Mouse (Mus musculus): ENCODE measurements around the gene Cfd. TPM values are rescaled to one million over a fixed set of nuclear protein-coding genes. Genes with fewer than 3 reads are reported as not detected.
A peak's percentile ranks its signal among the peaks of the same experiment; 100 is the strongest.

Cfd gene
- polyA plus RNA-seq, 1 experiment from 2014 or later = not detected

DNA sequence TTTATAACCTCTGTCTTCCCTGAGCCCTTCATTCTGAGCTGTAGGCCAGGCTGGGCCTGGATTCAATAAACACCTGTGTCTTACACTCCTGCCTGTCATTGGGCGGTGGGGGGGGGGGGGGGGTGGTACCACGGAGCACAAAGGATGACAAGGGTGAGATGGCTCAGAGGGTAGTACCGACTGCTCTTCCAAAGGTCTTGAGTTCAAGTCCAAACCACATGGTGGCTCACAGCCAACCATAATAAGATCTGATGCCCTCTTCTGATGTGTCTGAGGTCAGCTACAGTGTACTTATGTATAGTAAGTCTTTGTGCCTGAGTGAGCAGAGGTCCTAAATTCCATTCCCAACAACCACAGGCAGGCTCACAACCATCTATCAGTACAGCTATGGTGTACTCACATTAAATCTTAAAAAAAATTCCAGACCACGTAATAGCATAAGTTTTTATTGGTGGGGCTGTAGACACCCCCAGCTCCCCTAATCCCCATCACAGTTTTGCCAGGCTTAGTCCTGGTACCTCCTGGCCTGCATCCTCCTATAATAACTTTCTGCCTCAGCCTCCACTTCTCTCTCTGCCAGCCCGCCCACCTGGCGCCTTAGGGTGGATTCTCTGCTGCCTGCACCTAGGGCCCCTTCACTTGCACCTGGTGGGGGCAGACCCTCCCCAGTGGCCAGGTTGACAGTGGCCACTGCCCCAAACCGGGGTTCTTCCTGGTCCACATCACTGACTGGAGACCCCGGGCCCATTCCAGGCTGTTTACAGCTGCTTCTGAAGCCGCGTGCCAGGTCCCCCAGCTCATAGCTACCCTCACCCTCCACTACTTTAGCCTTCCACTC is 26.1 kb upstream of the Cfd start:
- Histone ChIP-seq H3K4me1 (peaks cover 31% of the 10 kb centered on the region), H3K36me3 (peaks cover 96% of the 10 kb centered on the region), H3K27me3 (ENCODE audit: low read depth, poor library complexity, severe bottlenecking) (no peaks in the 10 kb centered on the region), H3K9me3 (replicated peaks) (no peaks in the 10 kb centered on the region), H3K4me3 (0 out of 2 replicates have a peak overlapping the region, but pooled peaks have one; percentile 9), H3K27ac (no peak overlapping the region)
- 46% methylated on average over 10 of the region's 10 CpGs for WGBS
- peak; percentile 53 for DNase-seq (ENCODE audit: low spot score)

DNA sequence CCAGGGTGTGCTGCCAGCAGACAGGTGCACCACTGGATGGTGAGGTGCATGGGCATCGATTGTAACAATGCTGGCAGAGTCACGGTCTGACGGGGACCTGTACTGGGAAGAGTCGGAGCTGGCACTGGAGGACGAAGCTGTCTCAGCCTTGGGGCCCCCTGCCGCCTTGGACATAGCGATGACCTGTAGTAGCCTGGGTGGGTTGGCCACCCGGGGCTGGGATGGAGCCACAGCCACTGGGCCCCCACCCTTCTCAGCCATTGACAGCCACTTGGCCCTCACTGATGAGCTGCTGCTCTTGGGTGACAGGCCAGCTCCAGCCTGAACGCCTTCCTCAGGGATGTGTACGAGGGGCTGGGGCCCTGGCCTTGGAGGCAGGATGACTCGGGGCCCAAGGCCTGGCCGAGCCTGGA is 25.5 kb upstream of the Cfd start:
- 74% methylated on average over 12 of the region's 12 CpGs for WGBS
- H3K27ac ChIP-seq = no peak overlapping the region
- peak; percentile 48 for DNase-seq (ENCODE audit: low spot score)
- H3K27me3 ChIP-seq (ENCODE audit: low read depth, poor library complexity, severe bottlenecking) = no peaks in the 10 kb centered on the region
- peaks cover 96% of the 10 kb centered on the region for H3K36me3 ChIP-seq
- peak overlapping the region; percentile 9; the same call in 1 of the 2 replicates for H3K4me3 ChIP-seq
- H3K4me1 ChIP-seq = peaks cover 26% of the 10 kb centered on the region
- no peaks in the 10 kb centered on the region for H3K9me3 ChIP-seq (replicated peaks)

DNA sequence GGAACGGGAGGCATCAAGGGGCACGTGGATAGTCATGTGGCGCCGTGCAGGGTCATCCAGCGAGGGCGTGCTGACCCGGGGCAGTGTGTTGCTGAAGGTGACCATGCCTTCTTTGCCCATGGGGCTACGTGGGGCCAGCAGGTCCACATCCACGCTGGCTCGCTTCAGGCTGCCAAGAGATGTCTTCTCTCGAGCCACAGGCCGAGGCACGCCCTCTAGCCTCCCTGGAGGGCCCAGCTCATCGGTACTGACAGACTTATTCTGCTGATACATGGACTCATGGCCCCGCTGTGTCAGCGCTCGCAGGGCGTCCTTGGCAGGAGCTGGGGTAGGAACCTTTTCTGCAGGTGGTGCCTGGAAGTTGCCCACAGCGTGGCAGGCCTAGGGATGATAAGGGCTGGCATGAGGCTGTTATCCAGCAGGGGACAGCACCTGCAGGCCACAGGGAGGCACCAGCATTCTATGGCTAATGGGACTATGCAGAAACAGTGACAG is 24.8 kb upstream of the Cfd start:
- no peaks in the 10 kb centered on the region for H3K9me3 ChIP-seq (replicated peaks)
- peaks cover 95% of the 10 kb centered on the region for H3K36me3 ChIP-seq
- 82% methylated on average over 19 of the region's 19 CpGs for WGBS
- no peak for DNase-seq (ENCODE audit: low spot score)
- H3K27ac ChIP-seq = no peak overlapping the region
- peaks cover 20% of the 10 kb centered on the region for H3K4me1 ChIP-seq
- no peak overlapping the region for H3K4me3 ChIP-seq
- H3K27me3 ChIP-seq (ENCODE audit: low read depth, poor library complexity, severe bottlenecking) = no peaks in the 10 kb centered on the region

DNA sequence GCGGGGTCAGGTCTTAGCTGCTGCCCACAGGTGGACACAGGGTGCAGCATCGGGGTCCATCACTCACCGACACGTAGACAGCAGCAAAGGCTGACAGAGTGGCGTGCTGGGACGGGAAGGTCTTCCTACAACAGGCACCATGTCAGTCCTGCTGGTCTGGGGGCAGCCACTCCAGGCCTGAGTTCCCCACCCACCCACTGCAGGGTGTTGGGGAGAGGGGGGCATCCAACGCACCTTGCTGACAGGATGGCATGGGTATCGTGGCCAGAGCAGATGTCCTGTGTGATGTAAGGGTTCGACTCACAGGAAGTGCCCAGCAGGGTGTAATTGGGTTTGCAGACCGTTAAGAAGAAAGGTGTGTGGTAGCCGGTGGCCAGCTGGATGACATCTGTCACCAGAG is 24.1 kb upstream of the Cfd start:
- no peaks in the 10 kb centered on the region for H3K9me3 ChIP-seq (replicated peaks)
- H3K4me1 ChIP-seq = peaks cover 17% of the 10 kb centered on the region
- peaks cover 95% of the 10 kb centered on the region for H3K36me3 ChIP-seq
- no peak overlapping the region; the same call in none of the 2 replicates for H3K27ac ChIP-seq
- H3K4me3 ChIP-seq = no peak overlapping the region; the same call in 1 of the 2 replicates
- no peak for DNase-seq (ENCODE audit: low spot score)
- H3K27me3 ChIP-seq (ENCODE audit: low read depth, poor library complexity, severe bottlenecking) = no peaks in the 10 kb centered on the region
- WGBS = 78% methylated on average over 11 of the region's 11 CpGs

DNA sequence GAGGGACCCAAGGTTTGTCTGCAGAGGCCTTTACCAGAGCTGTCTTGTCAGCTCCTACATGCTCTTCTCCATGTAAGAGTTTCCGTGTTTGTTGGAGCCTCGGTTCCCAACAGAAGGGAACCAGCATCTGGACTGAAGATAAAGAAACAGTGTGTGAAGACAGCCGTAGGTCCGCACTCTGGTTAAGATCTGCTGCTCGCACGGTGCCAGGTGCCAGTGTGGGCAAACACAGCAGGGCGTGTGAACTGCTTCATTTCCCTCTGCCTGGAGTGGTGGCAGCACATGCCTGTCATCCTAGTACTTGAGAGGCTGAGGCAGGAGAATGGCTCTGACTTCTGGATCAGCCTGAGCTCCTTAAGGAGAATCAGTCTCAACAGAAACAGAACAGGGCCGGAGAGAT is 18.8 kb upstream of the Cfd start:
- Histone ChIP-seq H3K27me3 (ENCODE audit: low read depth, poor library complexity, severe bottlenecking) (0 out of 2 replicates have a peak, but pooled peaks cover 3% of the 10 kb centered on the region), H3K27ac (no peak overlapping the region), H3K4me3 (peak overlapping the region; percentile 88; the same call in 1 of the 2 replicates), H3K9me3 (replicated peaks) (no peaks in the 10 kb centered on the region), H3K36me3 (peaks cover 56% of the 10 kb centered on the region), H3K4me1 (peaks cover 40% of the 10 kb centered on the region)
- no peak for DNase-seq (ENCODE audit: low spot score)
- 93% methylated on average over 8 of the region's 8 CpGs for WGBS

DNA sequence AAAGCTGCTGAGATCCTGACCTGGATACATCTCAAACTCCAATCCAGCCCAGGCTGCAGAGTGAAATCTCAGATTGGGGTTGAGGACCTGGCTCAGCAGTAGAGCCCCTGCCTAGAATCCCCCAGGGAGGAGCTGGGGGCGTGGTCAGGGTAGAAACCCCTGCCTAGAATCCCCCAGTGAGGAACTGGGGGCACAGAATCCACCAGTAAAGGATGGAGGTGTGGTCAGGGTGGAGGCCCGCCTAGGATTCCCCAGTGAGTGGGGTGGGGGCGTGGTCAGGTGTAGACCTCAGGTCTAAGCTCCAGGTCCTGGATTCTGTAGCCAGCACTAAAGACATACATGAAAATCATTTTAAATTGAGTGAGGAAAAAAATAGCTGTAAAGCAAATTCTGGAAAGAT is 17.8 kb upstream of the Cfd start:
- H3K27ac ChIP-seq = peak overlapping the region; percentile 98; the same call in 1 of the 2 replicates
- no peak for DNase-seq (ENCODE audit: low spot score)
- 0 out of 2 replicates have a peak, but pooled peaks cover 3% of the 10 kb centered on the region for H3K27me3 ChIP-seq (ENCODE audit: low read depth, poor library complexity, severe bottlenecking)
- peaks cover 48% of the 10 kb centered on the region for H3K36me3 ChIP-seq
- no peaks in the 10 kb centered on the region for H3K9me3 ChIP-seq (replicated peaks)
- H3K4me3 ChIP-seq = peak overlapping the region; percentile 88
- H3K4me1 ChIP-seq = peaks cover 44% of the 10 kb centered on the region
- 42% methylated on average over 3 of the region's 3 CpGs for WGBS

DNA sequence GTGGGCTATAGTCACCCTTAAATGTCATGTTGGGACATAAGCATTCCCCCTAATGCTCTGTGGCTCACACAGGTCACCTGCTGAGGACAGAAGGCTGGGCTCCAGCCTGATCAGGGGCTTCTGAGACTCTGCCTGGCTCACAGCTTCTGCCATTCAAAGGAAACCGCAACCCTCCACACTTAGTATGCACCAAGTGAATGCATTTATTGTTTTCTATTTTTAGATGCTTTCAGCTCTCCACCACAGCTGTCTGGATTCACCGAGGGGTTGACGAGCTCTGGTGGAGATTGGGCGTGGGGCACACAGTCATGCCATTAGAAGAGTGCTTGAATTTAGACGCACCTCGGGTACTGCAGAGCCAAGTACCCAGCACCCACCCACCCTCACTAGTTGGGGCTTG is 17.3 kb upstream of the Cfd start:
- Histone ChIP-seq H3K9me3 (replicated peaks) (no peaks in the 10 kb centered on the region), H3K27ac (peak overlapping the region; percentile 98), H3K4me3 (peak overlapping the region; percentile 88), H3K4me1 (peaks cover 45% of the 10 kb centered on the region), H3K36me3 (peaks cover 45% of the 10 kb centered on the region), H3K27me3 (ENCODE audit: low read depth, poor library complexity, severe bottlenecking) (0 out of 2 replicates have a peak, but pooled peaks cover 3% of the 10 kb centered on the region)
- no peak for DNase-seq (ENCODE audit: low spot score)
- WGBS = 28% methylated on average over 6 of the region's 6 CpGs

DNA sequence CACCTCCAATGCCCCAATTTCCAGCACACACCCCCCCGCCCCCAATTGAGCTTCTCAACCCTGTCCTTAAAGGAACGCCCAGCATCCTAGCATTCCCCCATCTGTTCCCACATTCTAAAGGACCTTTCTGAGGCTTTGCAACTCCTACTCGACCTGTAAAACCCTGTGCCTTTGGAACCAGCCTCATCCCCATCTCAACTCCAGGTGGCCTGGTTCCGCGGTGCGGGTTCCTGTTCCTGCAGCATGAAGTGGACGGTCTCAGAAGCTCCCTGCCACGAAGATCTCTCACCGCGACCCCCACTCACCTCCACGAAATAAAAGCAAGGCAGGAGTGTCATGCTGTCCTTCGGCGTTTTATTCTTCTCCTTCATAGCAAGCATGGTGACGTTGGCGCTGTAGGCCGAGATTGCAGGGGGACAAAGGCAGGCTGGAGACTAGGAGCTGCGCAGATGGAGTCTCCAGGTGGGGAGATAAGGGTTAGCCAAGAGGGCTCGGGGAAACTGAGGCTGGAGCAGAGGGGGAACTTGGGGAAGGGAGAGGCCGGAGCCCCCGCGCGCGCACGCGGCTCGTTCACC is 16.9 kb upstream of the Cfd start:
- H3K36me3 ChIP-seq = peaks cover 40% of the 10 kb centered on the region
- no peak for DNase-seq (ENCODE audit: low spot score)
- H3K27me3 ChIP-seq (ENCODE audit: low read depth, poor library complexity, severe bottlenecking) = 0 out of 2 replicates have a peak, but pooled peaks cover 3% of the 10 kb centered on the region
- WGBS = 3% methylated on average over 26 of the region's 26 CpGs
- H3K27ac ChIP-seq = peak overlapping the region; percentile 98
- no peaks in the 10 kb centered on the region for H3K9me3 ChIP-seq (replicated peaks)
- peaks cover 45% of the 10 kb centered on the region for H3K4me1 ChIP-seq
- peak overlapping the region; percentile 88 for H3K4me3 ChIP-seq

DNA sequence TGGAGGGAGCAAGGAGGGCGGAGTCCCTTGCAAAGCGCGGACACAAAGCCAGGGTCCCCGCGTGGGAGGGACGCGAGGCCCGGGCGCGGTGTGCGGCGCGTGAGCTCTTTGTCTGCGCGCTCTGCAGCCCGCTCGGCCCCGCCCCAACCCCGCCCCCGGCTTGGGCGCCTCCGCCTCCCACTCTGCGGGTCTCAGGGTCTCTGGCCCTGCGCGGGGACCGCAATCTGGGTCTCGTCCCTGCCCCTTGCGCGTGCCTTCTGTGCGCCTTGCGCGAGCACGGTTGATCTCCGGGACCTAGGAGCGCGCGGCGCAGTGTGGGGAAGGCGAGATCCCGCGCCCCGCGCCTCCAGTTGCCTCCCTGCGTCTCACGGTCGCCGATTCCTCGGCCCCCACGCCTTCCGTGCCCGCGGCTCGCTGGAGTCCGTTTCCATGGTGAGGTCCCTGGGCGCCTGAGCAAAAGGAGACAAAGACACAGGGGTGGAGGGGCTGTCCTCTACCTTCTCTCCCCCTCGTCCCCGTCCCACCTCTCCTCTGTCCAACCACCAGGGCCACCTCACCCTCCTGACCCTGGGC is 16.3 kb upstream of the Cfd start, which contains the start of the genes Prtn3 and Plppr3:
TSS of gene Prtn3 (plus strand) at position 187 of the 573 bp plus-strand sequence.
TSS of gene Plppr3 (minus strand) at position 345 of the 573 bp plus-strand sequence.
- Histone ChIP-seq H3K4me3 (peak within 1 kb of the TSS; percentile 88), H3K27me3 (ENCODE audit: low read depth, poor library complexity, severe bottlenecking) (0 out of 2 replicates have a peak, but pooled peaks cover 4% of the 10 kb centered on the region), H3K9me3 (replicated peaks) (no peaks in the 10 kb centered on the region), H3K27ac (peak within 1 kb of the TSS; percentile 98), H3K4me1 (peaks cover 48% of the 10 kb centered on the region), H3K36me3 (peaks cover 34% of the 10 kb centered on the region)
- DNase-seq (ENCODE audit: low spot score) = peak; percentile 89
- under 1% methylated on average over 56 of the region's 57 CpGs for WGBS

DNA sequence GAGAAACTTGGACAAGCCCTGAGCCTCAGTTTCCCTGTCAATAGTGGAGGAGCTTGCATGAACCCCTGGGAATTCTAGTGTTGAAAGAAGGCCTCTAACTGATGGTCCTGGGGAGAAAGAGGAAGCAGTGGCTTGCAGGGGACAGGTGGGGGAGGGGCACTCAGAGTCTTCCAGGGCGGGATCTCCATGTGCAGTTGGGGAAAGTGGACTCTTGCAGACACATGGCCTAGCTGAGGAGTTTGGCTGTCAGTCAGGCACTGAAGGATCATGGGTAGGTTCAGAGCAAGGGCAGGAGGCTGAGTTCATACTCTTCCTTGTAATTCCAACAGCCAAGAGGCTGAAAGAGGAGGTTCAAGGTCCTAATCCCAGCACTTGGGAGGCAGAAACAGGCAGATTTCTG is 13.5 kb upstream of the Cfd start:
- no peak overlapping the region for H3K4me3 ChIP-seq
- H3K27me3 ChIP-seq (ENCODE audit: low read depth, poor library complexity, severe bottlenecking) = peaks cover 30% of the 10 kb centered on the region
- H3K9me3 ChIP-seq (replicated peaks) = no peaks in the 10 kb centered on the region
- H3K4me1 ChIP-seq = peaks cover 65% of the 10 kb centered on the region
- WGBS = 43% methylated on average over 1 of the region's 1 CpGs
- no peak overlapping the region for H3K27ac ChIP-seq
- H3K36me3 ChIP-seq = peaks cover 8% of the 10 kb centered on the region
- DNase-seq (ENCODE audit: low spot score) = no peak

DNA sequence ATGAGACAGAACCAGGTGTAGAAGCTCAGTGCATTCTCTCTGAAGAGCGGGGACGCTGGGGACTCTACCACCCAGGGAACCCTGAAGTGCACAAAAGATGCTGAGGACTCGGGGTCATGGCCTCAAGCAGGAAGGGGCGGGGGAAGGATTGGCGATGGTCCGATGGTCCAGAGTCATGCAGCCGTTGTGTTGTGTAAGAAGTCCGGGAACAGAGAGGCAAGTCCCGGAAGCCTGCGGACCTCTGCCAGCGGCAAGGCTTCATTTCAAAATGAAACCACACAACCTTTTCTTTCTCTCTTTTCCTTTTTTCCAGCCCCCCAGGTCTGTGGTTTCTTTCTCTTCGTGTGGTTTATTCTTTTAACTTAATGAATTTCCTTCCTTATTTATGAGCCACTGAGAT is 12.9 kb upstream of the Cfd start:
- Histone ChIP-seq H3K9me3 (replicated peaks) (no peaks in the 10 kb centered on the region), H3K4me3 (no peak overlapping the region), H3K36me3 (peaks cover 2% of the 10 kb centered on the region), H3K4me1 (peaks cover 66% of the 10 kb centered on the region), H3K27me3 (ENCODE audit: low read depth, poor library complexity, severe bottlenecking) (peaks cover 36% of the 10 kb centered on the region), H3K27ac (no peak overlapping the region)
- DNase-seq (ENCODE audit: low spot score) = no peak
- WGBS = 66% methylated on average over 12 of the region's 12 CpGs

DNA sequence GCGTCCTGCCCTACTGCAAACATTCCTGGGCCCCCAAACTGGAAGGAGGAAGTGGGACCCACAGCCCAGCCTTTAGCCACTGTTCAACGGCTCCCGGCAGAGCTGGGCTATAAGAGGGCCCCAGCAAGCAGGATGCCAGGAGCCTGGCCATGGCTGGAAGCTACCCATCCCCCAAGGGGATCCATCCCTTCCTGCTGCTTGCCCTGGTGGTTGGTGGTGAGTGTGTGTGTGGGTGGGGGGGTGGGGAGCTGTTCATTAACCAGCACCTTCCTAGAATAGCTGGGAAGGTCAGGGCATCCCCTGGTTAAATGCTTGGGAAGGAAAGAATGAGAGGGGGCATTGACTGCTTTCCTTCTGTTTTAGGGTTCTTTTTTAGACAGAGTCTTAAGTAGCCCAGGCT is 11.1 kb upstream of the Cfd start:
- no peak for DNase-seq (ENCODE audit: low spot score)
- H3K27ac ChIP-seq = 0 out of 2 replicates have a peak overlapping the region, but pooled peaks have one; percentile 56
- 63% methylated on average over 3 of the region's 3 CpGs for WGBS
- peaks cover 43% of the 10 kb centered on the region for H3K27me3 ChIP-seq (ENCODE audit: low read depth, poor library complexity, severe bottlenecking)
- H3K4me3 ChIP-seq = no peak overlapping the region
- no peaks in the 10 kb centered on the region for H3K9me3 ChIP-seq (replicated peaks)
- H3K4me1 ChIP-seq = peaks cover 63% of the 10 kb centered on the region
- H3K36me3 ChIP-seq = no peaks in the 10 kb centered on the region
